Comparison of ENCODE assay signal across 18 mouse cellular contexts in the genomic region with DNA sequence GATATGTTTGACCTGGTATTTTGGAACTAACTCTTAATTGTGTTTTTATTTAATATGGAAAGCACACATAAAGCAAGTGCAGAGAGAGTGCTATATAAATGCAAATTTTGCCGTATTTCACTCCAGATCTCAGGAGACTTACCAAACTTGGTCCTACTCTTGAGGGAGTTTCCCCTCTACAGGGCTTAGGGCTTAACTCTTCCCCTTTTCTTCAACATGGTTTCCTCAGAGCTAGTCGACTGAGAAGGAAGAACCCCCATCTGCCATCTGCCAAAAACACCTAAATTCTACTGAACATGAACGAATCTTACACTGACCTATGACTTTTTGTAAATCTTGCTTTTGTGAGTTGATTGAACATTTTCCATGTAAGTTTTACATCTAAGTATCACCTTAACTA.
DNase-seq lines count a peak whose midpoint lies in the region; ATAC-seq lines count a peak whose summit lies in the region.
"Had no signal": no experiment of that assay in that cellular context is flagged by ENCODE, and none has a peak within 500 bp of the region (broad histone marks: within the 10 kb centered on the region; RNA-seq: fewer than 3 reads in every experiment).

No protein-coding gene starts in this region.

- H3K27me3 ChIP-seq in forebrain, embryonic 16.5 days (replicated peaks; ENCODE audit: control insufficient read depth, insufficient read depth, low read length) = no peaks in the 10 kb centered on the region
- no peaks in the 10 kb centered on the region for H3K27me3 ChIP-seq in forebrain, embryonic 15.5 days
- H3K27me3 ChIP-seq: heart, embryonic 13.5 days had no signal

- H3K9me3 ChIP-seq in forebrain, embryonic 16.5 days (ENCODE audit: control insufficient read depth, low read length) = no peaks in the 10 kb centered on the region
- H3K9me3 ChIP-seq in forebrain, embryonic 15.5 days = no peaks in the 10 kb centered on the region
- H3K9me3 ChIP-seq: G1E; heart, embryonic 13.5 days; hindbrain, embryonic 15.5 days had no signal

- ATAC-seq in forebrain, embryonic 16.5 days = peak; percentile 19
- ATAC-seq in forebrain, embryonic 15.5 days (replicated peaks) = no peak
- ATAC-seq in hematopoietic stem cell, adult 5-6 weeks (replicated peaks in 1 of 2; ENCODE audit: insufficient read depth in 1 of 2, low FRiP score in 2 of 2, low TSS enrichment in 1 of 2, low read depth in 1 of 2, poor library complexity in 2 of 2, severe bottlenecking in 2 of 2) = peak; percentile 51 to 72; a peak in 3 of 4 replicates
- no peak for ATAC-seq in activated CD4-positive, CD25-positive, alpha-beta regulatory T cell, adult 4 months
- ATAC-seq: intestine, embryonic 16.5 days had no signal

- no peaks in the 10 kb centered on the region for H3K36me3 ChIP-seq in forebrain, embryonic 16.5 days (ENCODE audit: control insufficient read depth, insufficient read depth)
- H3K36me3 ChIP-seq in forebrain, embryonic 15.5 days = no peaks in the 10 kb centered on the region
- H3K36me3 ChIP-seq: G1E; heart, embryonic 13.5 days; hindbrain, embryonic 15.5 days had no signal

- H3K4me3 ChIP-seq in forebrain, embryonic 16.5 days (replicated peaks; ENCODE audit: low read length) = no peak overlapping the region
- no peak overlapping the region for H3K4me3 ChIP-seq in forebrain, embryonic 15.5 days
- H3K4me3 ChIP-seq: hindbrain, embryonic 15.5 days had no signal

- peaks cover 17% of the 10 kb centered on the region for H3K4me1 ChIP-seq in forebrain, embryonic 16.5 days (replicated peaks; ENCODE audit: control insufficient read depth, insufficient read depth, low read length)
- peaks cover 18% of the 10 kb centered on the region for H3K4me1 ChIP-seq in forebrain, embryonic 15.5 days

- no peak overlapping the region for H3K4me2 ChIP-seq in forebrain, embryonic 16.5 days (ENCODE audit: low read length)
- no peak overlapping the region for H3K4me2 ChIP-seq in forebrain, embryonic 15.5 days (replicated peaks)

- no peak overlapping the region for H3K9ac ChIP-seq in forebrain, embryonic 16.5 days (replicated peaks; ENCODE audit: low read depth, low read length)
- H3K9ac ChIP-seq in forebrain, embryonic 15.5 days (replicated peaks) = no peak overlapping the region
- H3K9ac ChIP-seq: forebrain, postnatal 0 days; heart, embryonic 13.5 days; hindbrain, embryonic 15.5 days had no signal

- peak; percentile 10 to 21 for DNase-seq in B cell, adult 2 months
- DNase-seq in urinary bladder, postnatal 4 days (ENCODE audit: low spot score in 2 of 2) = no peak
- no peak for DNase-seq in cerebellum, adult 8-10 months
- DNase-seq: adrenal gland, postnatal 10 days; cerebellum, adult 11 months; cerebellum, adult 9-10 months; cerebellum, postnatal 25 days; gastrocnemius, postnatal 14 days; heart, postnatal 4 days had no signal

- no peak overlapping the region for H3K27ac ChIP-seq in forebrain, embryonic 16.5 days (ENCODE audit: low read length)
- H3K27ac ChIP-seq in forebrain, embryonic 15.5 days (replicated peaks) = no peak overlapping the region
- H3K27ac ChIP-seq: heart, embryonic 13.5 days; hindbrain, embryonic 15.5 days had no signal

- WGBS in forebrain, embryonic 16.5 days = 27% methylated on average over 3 of the region's 3 CpGs
- WGBS in forebrain, embryonic 15.5 days = 22% methylated on average over 3 of the region's 3 CpGs

Comparison
In these comparisons a context has a peak if more than half of its experiments do, and no peak if none do; other contexts are left out.
1. ATAC-seq: peak in forebrain, embryonic 16.5 days (single experiment) and hematopoietic stem cell, adult 5-6 weeks (2 of 2); none in forebrain, embryonic 15.5 days (single experiment) and activated CD4-positive, CD25-positive, alpha-beta regulatory T cell, adult 4 months (single experiment).
2. DNase-seq: peak in B cell, adult 2 months (2 of 2); none in urinary bladder, postnatal 4 days (0 of 2) and cerebellum, adult 8-10 months (single experiment).